ENCODE assay signal across 7 mouse cellular contexts in genomic region chr5:125056331-125056695, GRCm38 (mm10). TPM values are rescaled to one million over a fixed set of nuclear protein-coding genes. Genes with fewer than 3 reads are reported as not detected.
DNase-seq lines count a peak whose midpoint lies in the region; ATAC-seq lines count a peak whose summit lies in the region.

No protein-coding gene starts in this region.

- WGBS in lung, embryonic 16.5 days: 30% methylated on average over 6 of the region's 6 CpGs
- WGBS in embryonic facial prominence, embryonic 13.5 days: 27% methylated on average over 6 of the region's 6 CpGs
- 49% methylated on average over 6 of the region's 6 CpGs for WGBS in intestine, embryonic 15.5 days

- H3K36me3 ChIP-seq in lung, embryonic 16.5 days (ENCODE audit: control insufficient read depth, insufficient read depth, low read length): peaks cover 7% of the 10 kb centered on the region
- H3K36me3 ChIP-seq in embryonic facial prominence, embryonic 13.5 days: peaks cover 61% of the 10 kb centered on the region
- peaks cover 13% of the 10 kb centered on the region; the same call in 1 of the 2 replicates for H3K36me3 ChIP-seq in intestine, embryonic 15.5 days

- ATAC-seq in lung, embryonic 16.5 days (ENCODE audit: low read depth): no peak
- ATAC-seq in embryonic facial prominence, embryonic 13.5 days (ENCODE audit: insufficient number of reproducible peaks, insufficient read depth, low FRiP score, low TSS enrichment, low read depth): no peak
- ATAC-seq in intestine, embryonic 15.5 days: no peak
- ATAC-seq in activated CD4-positive, CD25-positive, alpha-beta regulatory T cell, adult 4 months: no peak

- H3K27me3 ChIP-seq in lung, embryonic 16.5 days (ENCODE audit: control insufficient read depth, insufficient read depth, low read depth, low read length): no peaks in the 10 kb centered on the region
- peaks cover 4% of the 10 kb centered on the region; the same call in 1 of the 2 replicates for H3K27me3 ChIP-seq in embryonic facial prominence, embryonic 13.5 days
- H3K27me3 ChIP-seq in intestine, embryonic 15.5 days (replicated peaks): no peaks in the 10 kb centered on the region

- no peaks in the 10 kb centered on the region for H3K9me3 ChIP-seq in lung, embryonic 16.5 days (ENCODE audit: control insufficient read depth, low read length)
- no peaks in the 10 kb centered on the region for H3K9me3 ChIP-seq in embryonic facial prominence, embryonic 13.5 days
- no peaks in the 10 kb centered on the region for H3K9me3 ChIP-seq in intestine, embryonic 15.5 days

- H3K27ac ChIP-seq in lung, embryonic 16.5 days (ENCODE audit: low read length): peak overlapping the region; percentile 91
- H3K27ac ChIP-seq in embryonic facial prominence, embryonic 13.5 days: peak overlapping the region; percentile 17
- H3K27ac ChIP-seq in intestine, embryonic 15.5 days: peak overlapping the region; percentile 84

- peak overlapping the region; percentile 57; the same call in 1 of the 2 replicates for H3K4me2 ChIP-seq in lung, embryonic 16.5 days (ENCODE audit: low read depth, low read length)
- peak overlapping the region; percentile 57 for H3K4me2 ChIP-seq in embryonic facial prominence, embryonic 13.5 days
- peak overlapping the region; percentile 54 for H3K4me2 ChIP-seq in intestine, embryonic 15.5 days (replicated peaks)

- peak overlapping the region; percentile 17; the same call in 1 of the 2 replicates for H3K9ac ChIP-seq in lung, embryonic 16.5 days (ENCODE audit: low read length)
- H3K9ac ChIP-seq in embryonic facial prominence, embryonic 13.5 days: 0 out of 2 replicates have a peak overlapping the region, but pooled peaks have one; percentile 7
- H3K9ac ChIP-seq in intestine, embryonic 15.5 days: no peak overlapping the region

- peaks cover 76% of the 10 kb centered on the region for H3K4me1 ChIP-seq in lung, embryonic 16.5 days (replicated peaks; ENCODE audit: control insufficient read depth, insufficient read depth, low read length)
- peaks cover 63% of the 10 kb centered on the region for H3K4me1 ChIP-seq in embryonic facial prominence, embryonic 13.5 days
- peaks cover 52% of the 10 kb centered on the region for H3K4me1 ChIP-seq in intestine, embryonic 15.5 days (replicated peaks)

- no peak for DNase-seq in lung, postnatal 25 days (ENCODE audit: low spot score)
- peak; percentile 46 for DNase-seq in retina, postnatal 1 day
- DNase-seq in gastrocnemius, adult 18-20 months (ENCODE audit: low spot score): no peak

- no peak overlapping the region for H3K4me3 ChIP-seq in lung, embryonic 16.5 days (ENCODE audit: low read length)
- H3K4me3 ChIP-seq in embryonic facial prominence, embryonic 13.5 days: no peak overlapping the region
- H3K4me3 ChIP-seq in intestine, embryonic 15.5 days (replicated peaks): no peak overlapping the region

RNA-seq across cellular contexts. Expression of gene Rflna, which starts 53.3 kb away (rescaled TPM):
- 6.7 and 6.8 TPM in 2 replicates for polyA plus RNA-seq in lung, embryonic 16.5 days (2015; fragmentation: Nextera tagmentation; extraction: Ambion mirVana)
- polyA plus RNA-seq in embryonic facial prominence, embryonic 13.5 days (2015; fragmentation: Nextera tagmentation; extraction: Ambion mirVana): 24.8 and 34.6 TPM in 2 replicates
- 2.0 and 2.2 TPM in 2 replicates for polyA plus RNA-seq in intestine, embryonic 15.5 days (2015; fragmentation: Nextera tagmentation; extraction: Ambion mirVana)
- total RNA-seq in gastrocnemius, adult 18-20 months (2021): not detected
- under 1 TPM in 1 of 2 experiments, not detected in 1; 0.61 TPM for polyA plus RNA-seq in activated CD4-positive, CD25-positive, alpha-beta regulatory T cell, adult 4 months (2017; shearing (Covaris generic))

Comparison
In these comparisons a context has a peak if more than half of its experiments do, and no peak if none do; other contexts are left out.
1. H3K27ac ChIP-seq: peak in every context shown above with its lines; median percentile 91 in lung, embryonic 16.5 days; 84 in intestine, embryonic 15.5 days; 17 in embryonic facial prominence, embryonic 13.5 days.